Mouse (Mus musculus): ENCODE measurements around the gene Adam15. TPM values are rescaled to one million over a fixed set of nuclear protein-coding genes. Genes with fewer than 3 reads are reported as not detected.

Gene Adam15
- total RNA-seq, 2 experiments from 2014 or later: 102 to 105 TPM

GRCm38 (mm10) chr3:89384331-89385076 lies 34.7 kb upstream of the Adam15 start:
- DNase-seq (ENCODE audit: low spot score in 2 of 2): no peak

- no peak for DNase-seq (ENCODE audit: low spot score in 2 of 2)
Measured at GRCm38 (mm10) chr3:89383651-89384255, 34.0 kb upstream of the Adam15 start.

GRCm38 (mm10) chr3:89382950-89383349 lies 33.2 kb upstream of the Adam15 start:
- no peak for DNase-seq (ENCODE audit: low spot score in 2 of 2)

- DNase-seq (ENCODE audit: low spot score in 2 of 2): no peak
Measured at GRCm38 (mm10) chr3:89382033-89382882, 32.5 kb upstream of the Adam15 start.

GRCm38 (mm10) chr3:89381233-89381632 lies 31.4 kb upstream of the Adam15 start:
- no peak for DNase-seq (ENCODE audit: low spot score in 2 of 2)

GRCm38 (mm10) chr3:89380711-89381110 lies 30.9 kb upstream of the Adam15 start:
- DNase-seq (ENCODE audit: low spot score in 2 of 2): no peak

GRCm38 (mm10) chr3:89380291-89380690 lies 30.5 kb upstream of the Adam15 start:
- no peak for DNase-seq (ENCODE audit: low spot score in 2 of 2)

GRCm38 (mm10) chr3:89379388-89380131 lies 29.8 kb upstream of the Adam15 start:
- no peak for DNase-seq (ENCODE audit: low spot score in 2 of 2)

- peak; percentile 74 to 79 for DNase-seq (ENCODE audit: low spot score in 2 of 2)
Measured at GRCm38 (mm10) chr3:89378394-89379067, 28.7 kb upstream of the Adam15 start.

- DNase-seq (ENCODE audit: low spot score in 2 of 2): peak in 1 of 2 experiments; percentile 21
Measured at GRCm38 (mm10) chr3:89377831-89378230, 28.0 kb upstream of the Adam15 start.

- DNase-seq (ENCODE audit: low spot score in 2 of 2): no peak
Measured at GRCm38 (mm10) chr3:89373581-89374231, 23.9 kb upstream of the Adam15 start.

- no peak for DNase-seq (ENCODE audit: low spot score in 2 of 2)
Measured at GRCm38 (mm10) chr3:89367338-89367737, 17.5 kb upstream of the Adam15 start.

- DNase-seq (ENCODE audit: low spot score in 2 of 2): no peak
Measured at GRCm38 (mm10) chr3:89365486-89366414, 16.0 kb upstream of the Adam15 start.

GRCm38 (mm10) chr3:89365153-89365485 lies 15.3 kb upstream of the Adam15 start, which contains the start of gene Dcst1:
TSS of gene Dcst1 (minus strand) at chr3:89365253.
- no peak for DNase-seq (ENCODE audit: low spot score in 2 of 2)

- no peak for DNase-seq (ENCODE audit: low spot score in 2 of 2)
Measured at GRCm38 (mm10) chr3:89364631-89365030, 14.8 kb upstream of the Adam15 start.

- no peak for DNase-seq (ENCODE audit: low spot score in 2 of 2)
Measured at GRCm38 (mm10) chr3:89361675-89362074, 11.9 kb upstream of the Adam15 start, which contains the start of gene Dcst2. TSS of gene Dcst2 (plus strand) at chr3:89361975.

GRCm38 (mm10) chr3:89360237-89360636 lies 10.4 kb upstream of the Adam15 start:
- DNase-seq (ENCODE audit: low spot score in 2 of 2): no peak

- DNase-seq (ENCODE audit: low spot score in 2 of 2): peak in 1 of 2 experiments; percentile 8
Measured at GRCm38 (mm10) chr3:89359630-89360029, 9.8 kb upstream of the Adam15 start.

- DNase-seq (ENCODE audit: low spot score in 2 of 2): peak in 1 of 2 experiments; percentile 8
Measured at GRCm38 (mm10) chr3:89356029-89356428, 6.2 kb upstream of the Adam15 start.

Data from layer of hippocampus, postnatal 10 days (tissue).